In genomic region chr6:34955862-34956241, GRCm38 (mm10) we compare ENCODE assay signal across 9 mouse cellular contexts. TPM values are rescaled to one million over a fixed set of nuclear protein-coding genes. Genes with fewer than 3 reads are reported as not detected.
DNase-seq lines count a peak whose midpoint lies in the region; ATAC-seq lines count a peak whose summit lies in the region.
"Had no signal": no experiment of that assay in that cellular context is flagged by ENCODE, and none has a peak within 500 bp of the region (broad histone marks: within the 10 kb centered on the region; RNA-seq: fewer than 3 reads in every experiment).

No protein-coding gene starts in this region.

- peak overlapping the region; percentile 6; the same call in 1 of the 2 replicates for H3K4me3 ChIP-seq in heart, embryonic 12.5 days
- H3K4me3 ChIP-seq in hindbrain, embryonic 12.5 days: no peak overlapping the region

- no peaks in the 10 kb centered on the region for H3K9me3 ChIP-seq in heart, embryonic 12.5 days (replicated peaks)
- H3K9me3 ChIP-seq in hindbrain, embryonic 12.5 days (replicated peaks): no peaks in the 10 kb centered on the region

- H3K36me3 ChIP-seq in heart, embryonic 12.5 days: no peaks in the 10 kb centered on the region
- no peaks in the 10 kb centered on the region for H3K36me3 ChIP-seq in hindbrain, embryonic 12.5 days

- H3K27ac ChIP-seq in heart, embryonic 12.5 days (ENCODE audit: poor library complexity, severe bottlenecking): no peak overlapping the region
- H3K27ac ChIP-seq in hindbrain, embryonic 12.5 days: no peak overlapping the region

- no peak for DNase-seq in heart, adult 11 months
- peak; percentile 16 for DNase-seq in MN1 (ENCODE audit: low spot score)
- no peak for DNase-seq in left cerebral cortex, adult 9 months (ENCODE audit: low spot score in 2 of 2)
- DNase-seq in adrenal gland, adult 18-20 months (ENCODE audit: low spot score in 2 of 2): no peak
- DNase-seq in spleen, adult 12 weeks (ENCODE audit: low spot score): no peak
- DNase-seq: adrenal gland, postnatal 25 days had no signal

- H3K9ac ChIP-seq in heart, embryonic 12.5 days: no peak overlapping the region
- H3K9ac ChIP-seq in hindbrain, embryonic 12.5 days: no peak overlapping the region

- no peak for ATAC-seq in heart, embryonic 12.5 days (ENCODE audit: insufficient number of reproducible peaks, low FRiP score)
- ATAC-seq in hindbrain, embryonic 12.5 days (ENCODE audit: low FRiP score): no peak
- 0 out of 2 replicates have a peak, but pooled peaks have one; percentile 9 for ATAC-seq in megakaryocyte progenitor cell, adult 5-6 weeks (replicated peaks; ENCODE audit: poor library complexity)

- H3K27me3 ChIP-seq in heart, embryonic 12.5 days (replicated peaks): no peaks in the 10 kb centered on the region
- H3K27me3 ChIP-seq in hindbrain, embryonic 12.5 days: no peaks in the 10 kb centered on the region

- H3K4me1 ChIP-seq in heart, embryonic 12.5 days (replicated peaks): peaks cover 9% of the 10 kb centered on the region; the same call in 1 of the 2 replicates
- peaks cover 13% of the 10 kb centered on the region; the same call in 1 of the 2 replicates for H3K4me1 ChIP-seq in hindbrain, embryonic 12.5 days

- 26% methylated on average over 8 of the region's 8 CpGs for WGBS in heart, embryonic 12.5 days
- WGBS in hindbrain, embryonic 12.5 days: 38% methylated on average over 8 of the region's 8 CpGs

- peak overlapping the region; percentile 61 for H3K4me2 ChIP-seq in heart, embryonic 12.5 days
- peak overlapping the region; percentile 43 for H3K4me2 ChIP-seq in hindbrain, embryonic 12.5 days (replicated peaks)

RNA-seq across cellular contexts. Expression of gene Slc23a4, which starts 32.4 kb away (rescaled TPM):
- polyA plus RNA-seq in heart, embryonic 12.5 days (2016; fragmentation: Nextera tagmentation; extraction: Ambion mirVana): 0.18 and 0.33 TPM in 2 replicates
- polyA plus RNA-seq in hindbrain, embryonic 12.5 days (2016; fragmentation: Nextera tagmentation; extraction: Ambion mirVana): 0.51 and 0.61 TPM in 2 replicates
- 0.42 TPM in 1 of 2 replicates, not detected in the other for total RNA-seq in megakaryocyte progenitor cell, adult 5-6 weeks (2015)
- total RNA-seq in megakaryocyte progenitor cell, adult 5-6 weeks (2017): 0.10 TPM in 1 of 2 replicates, not detected in the other
- total RNA-seq in adrenal gland, adult 18-20 months (2021): under 1 TPM; 0.13 to 0.45 TPM
- total RNA-seq: adrenal gland, postnatal 25 days had no signal

RNA-seq across cellular contexts. Expression of gene Stra8, which starts 35.9 kb away (rescaled TPM):
- polyA plus RNA-seq in heart, embryonic 12.5 days (2016; fragmentation: Nextera tagmentation; extraction: Ambion mirVana): not detected in 2 replicates
- not detected in 2 replicates for polyA plus RNA-seq in hindbrain, embryonic 12.5 days (2016; fragmentation: Nextera tagmentation; extraction: Ambion mirVana)
- not detected in 2 replicates for total RNA-seq in megakaryocyte progenitor cell, adult 5-6 weeks (2015)
- not detected in 2 replicates for total RNA-seq in megakaryocyte progenitor cell, adult 5-6 weeks (2017)
- not detected for total RNA-seq in adrenal gland, adult 18-20 months (2021)
- total RNA-seq: adrenal gland, postnatal 25 days had no signal

RNA-seq across cellular contexts. Expression of gene Wdr91, which starts 45.2 kb away (rescaled TPM):
- 10.7 and 12.6 TPM in 2 replicates for polyA plus RNA-seq in heart, embryonic 12.5 days (2016; fragmentation: Nextera tagmentation; extraction: Ambion mirVana)
- 13.1 and 13.6 TPM in 2 replicates for polyA plus RNA-seq in hindbrain, embryonic 12.5 days (2016; fragmentation: Nextera tagmentation; extraction: Ambion mirVana)
- 5.8 and 6.1 TPM in 2 replicates for total RNA-seq in megakaryocyte progenitor cell, adult 5-6 weeks (2015)
- 20.5 and 22.7 TPM in 2 replicates for total RNA-seq in megakaryocyte progenitor cell, adult 5-6 weeks (2017)
- 10 to 100 TPM; 13.0 to 18.6 TPM for total RNA-seq in adrenal gland, adult 18-20 months (2021)
